Mouse (Mus musculus): ENCODE measurements around the gene Tppp3.

Gene Tppp3

GRCm38 (mm10) chr8:105466246-105466645 lies 5.1 kb downstream of the Tppp3 start:
- DNase-seq, result no peak

GRCm38 (mm10) chr8:105464595-105464994 lies 6.7 kb downstream of the Tppp3 start:
- DNase-seq, result no peak

GRCm38 (mm10) chr8:105461085-105461803 lies 10.1 kb downstream of the Tppp3 start:
- DNase-seq, result no peak

- no peak for DNase-seq
These were observed 16.1 kb downstream of the Tppp3 start for GRCm38 (mm10) chr8:105455218-105455617.

- DNase-seq, result no peak
These were observed 17.2 kb downstream of the Tppp3 start for GRCm38 (mm10) chr8:105454088-105454487.

GRCm38 (mm10) chr8:105453296-105453695 lies 18.0 kb downstream of the Tppp3 start:
- DNase-seq, result no peak

GRCm38 (mm10) chr8:105451903-105452603 lies 19.3 kb downstream of the Tppp3 start:
- DNase-seq, result no peak

GRCm38 (mm10) chr8:105450977-105451376 lies 20.3 kb downstream of the Tppp3 start:
- DNase-seq, result no peak

GRCm38 (mm10) chr8:105448596-105448995 lies 22.7 kb downstream of the Tppp3 start:
- DNase-seq, result no peak

- DNase-seq, result no peak
These were observed 23.1 kb downstream of the Tppp3 start for GRCm38 (mm10) chr8:105448188-105448587.

- DNase-seq, result no peak
These were observed 25.2 kb downstream of the Tppp3 start for GRCm38 (mm10) chr8:105446127-105446552.

- no peak for DNase-seq
These were observed 25.8 kb downstream of the Tppp3 start for GRCm38 (mm10) chr8:105445296-105446126.

GRCm38 (mm10) chr8:105442661-105443060 lies 28.7 kb downstream of the Tppp3 start:
- no peak for DNase-seq

- no peak for DNase-seq
These were observed 29.9 kb downstream of the Tppp3 start for GRCm38 (mm10) chr8:105441433-105441832.

- no peak for DNase-seq
These were observed 32.5 kb downstream of the Tppp3 start for GRCm38 (mm10) chr8:105438865-105439264.

GRCm38 (mm10) chr8:105437078-105437748 lies 34.1 kb downstream of the Tppp3 start:
- no peak for DNase-seq

GRCm38 (mm10) chr8:105436218-105436617 lies 35.1 kb downstream of the Tppp3 start:
- DNase-seq, result no peak

- DNase-seq, result no peak
These were observed 37.2 kb downstream of the Tppp3 start for GRCm38 (mm10) chr8:105434136-105434535.

GRCm38 (mm10) chr8:105433511-105433910 lies 37.8 kb downstream of the Tppp3 start:
- no peak for DNase-seq

- DNase-seq, result no peak
These were observed 38.3 kb downstream of the Tppp3 start for GRCm38 (mm10) chr8:105433021-105433420.

GRCm38 (mm10) chr8:105431743-105432515 lies 39.4 kb downstream of the Tppp3 start:
- DNase-seq, result no peak

GRCm38 (mm10) chr8:105426878-105427277 lies 44.4 kb downstream of the Tppp3 start:
- no peak for DNase-seq
